Mouse (Mus musculus) brain, adult 2 months (tissue): ENCODE measurements around the gene U90926.
A peak's percentile ranks its signal among the peaks of the same experiment; 100 is the strongest.

Experiments used
- DNase-seq: peaks from one replicate; pipeline ENCODE4 v3.0.0; 2011; ENCODE audit warnings: low read depth, low spot score

The U90926 gene

DNA sequence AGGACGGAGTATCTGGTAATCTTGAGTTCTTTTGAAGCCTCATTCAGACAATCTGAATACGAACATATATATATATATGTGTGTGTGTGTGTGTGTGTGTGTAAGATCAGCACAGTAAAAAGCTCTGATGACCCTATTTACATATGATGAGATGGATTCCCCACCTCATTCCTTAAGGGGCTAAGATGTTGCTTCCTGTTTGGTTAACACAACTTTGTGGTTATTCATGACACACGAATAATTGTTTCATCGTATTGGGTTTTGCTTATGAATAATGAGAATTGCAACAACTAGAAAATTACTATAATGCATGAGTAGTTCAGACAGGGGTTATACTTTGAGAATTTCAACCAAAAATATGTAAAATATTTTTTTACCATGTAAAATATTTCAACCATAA lies at the start of gene U90926:
U90926 (minus strand) TSS at position 101 of the 400 bp plus-strand sequence.
- no peak for DNase-seq

DNA sequence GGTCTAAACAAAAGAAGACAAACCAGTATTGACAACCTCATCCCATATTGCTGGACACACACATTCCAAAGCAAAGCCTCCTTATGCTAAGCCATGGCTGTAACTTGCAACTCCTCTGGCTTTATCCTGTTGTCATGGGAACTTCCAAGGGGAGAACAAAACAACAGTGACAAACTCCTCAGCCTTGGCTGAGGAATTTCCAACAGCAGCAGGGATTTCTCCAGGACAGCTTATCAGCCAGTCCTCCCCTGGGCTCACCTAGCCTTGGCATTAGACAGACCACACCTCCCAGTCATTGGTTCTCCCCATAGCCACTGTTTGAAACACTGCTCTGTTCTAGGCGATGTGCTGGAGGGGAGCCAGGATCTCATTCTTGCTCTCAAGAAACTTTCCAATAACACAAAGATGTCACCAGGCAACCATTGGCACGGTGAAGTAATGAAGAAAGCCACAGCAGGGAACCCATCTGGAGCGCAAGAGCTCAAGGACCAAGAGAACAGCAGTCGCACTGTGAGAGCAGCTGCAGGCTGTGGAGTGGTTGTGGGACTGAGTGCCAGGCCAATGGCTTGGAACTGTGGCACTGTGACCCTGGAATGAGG lies 48.7 kb upstream of the U90926 start:
- DNase-seq = peak; percentile 84

DNA sequence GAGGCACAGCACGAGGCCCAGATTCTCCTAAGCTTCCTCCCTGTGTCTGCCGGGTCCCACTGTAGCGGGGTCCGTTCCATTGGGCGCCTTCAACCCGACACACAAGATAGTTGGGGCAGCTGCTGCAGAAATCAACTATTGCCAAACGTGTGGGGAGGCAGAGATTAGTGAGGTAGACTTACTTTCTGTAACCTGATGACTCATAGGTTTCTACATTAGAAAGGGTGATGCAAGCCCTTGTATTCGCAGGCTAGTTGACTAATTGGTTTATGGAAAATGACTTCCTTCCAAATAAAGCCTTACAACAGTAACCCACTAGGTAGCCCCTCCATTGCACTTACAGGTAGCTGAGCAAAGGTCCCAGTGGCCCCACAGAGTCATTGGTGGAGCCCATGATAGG lies 47.4 kb upstream of the U90926 start:
- no peak for DNase-seq

DNA sequence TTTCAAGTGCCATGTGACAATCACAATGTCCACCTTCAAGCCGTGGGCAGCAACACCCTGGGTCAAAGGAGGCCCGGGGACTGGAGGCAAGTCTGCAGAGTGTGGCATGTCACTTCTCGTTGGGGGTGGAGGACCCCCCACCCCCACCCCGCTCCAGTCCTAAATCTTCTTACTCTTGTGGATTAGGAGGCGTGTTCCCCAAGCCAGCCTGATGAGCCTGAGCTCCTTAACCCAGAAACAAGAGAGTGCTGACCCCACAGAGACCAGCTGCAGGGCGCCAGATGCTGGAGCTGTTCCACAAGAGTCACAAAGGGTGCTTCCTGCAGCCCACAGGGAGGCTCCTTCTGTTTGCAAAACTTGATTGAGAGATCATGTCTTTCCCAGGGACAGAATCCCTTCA lies 41.0 kb upstream of the U90926 start, which contains the start of gene Ppef2:
Ppef2 (minus strand) TSS at position 61 of the 400 bp plus-strand sequence.
- no peak for DNase-seq

DNA sequence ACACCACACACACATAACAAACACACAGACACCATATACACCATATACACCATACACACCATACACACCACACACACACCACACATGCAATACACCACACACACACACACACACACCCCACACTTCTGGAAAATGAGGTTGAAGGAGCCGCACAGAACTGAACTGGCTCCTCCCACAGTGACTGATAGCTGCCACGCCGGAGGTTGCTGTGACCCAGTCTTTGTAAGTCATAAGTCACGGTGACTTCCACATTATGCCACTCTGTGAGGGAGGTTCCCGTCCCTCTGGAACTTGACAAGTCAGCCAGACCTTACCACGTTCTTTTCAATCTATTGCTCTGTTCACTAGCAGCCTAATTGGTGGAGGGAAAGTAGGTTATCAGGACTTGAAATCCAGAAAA lies 39.3 kb upstream of the U90926 start:
- DNase-seq = no peak

GRCm38 (mm10) chr5:92252797-92253343 lies 37.7 kb upstream of the U90926 start:
- DNase-seq = peak; percentile 66

DNA sequence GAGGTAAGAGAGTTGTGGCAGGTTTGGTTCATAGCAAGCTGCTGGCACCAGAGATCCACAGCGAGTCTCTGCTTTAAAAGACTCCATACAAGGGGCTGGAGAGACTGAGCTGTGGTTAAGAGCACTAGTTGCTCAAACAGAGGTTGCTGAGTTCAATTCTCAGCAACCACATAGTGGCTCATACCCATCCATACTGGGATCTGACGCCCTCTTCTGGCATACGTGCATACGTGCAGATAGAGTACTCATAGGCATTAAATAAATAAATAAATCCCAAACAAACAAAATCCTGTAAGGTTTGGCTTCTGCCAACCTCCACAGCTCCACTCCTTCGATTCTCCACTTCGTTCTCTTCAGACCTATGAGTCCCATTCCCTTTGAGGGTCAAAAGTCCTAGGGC lies 36.8 kb upstream of the U90926 start:
- no peak for DNase-seq

DNA sequence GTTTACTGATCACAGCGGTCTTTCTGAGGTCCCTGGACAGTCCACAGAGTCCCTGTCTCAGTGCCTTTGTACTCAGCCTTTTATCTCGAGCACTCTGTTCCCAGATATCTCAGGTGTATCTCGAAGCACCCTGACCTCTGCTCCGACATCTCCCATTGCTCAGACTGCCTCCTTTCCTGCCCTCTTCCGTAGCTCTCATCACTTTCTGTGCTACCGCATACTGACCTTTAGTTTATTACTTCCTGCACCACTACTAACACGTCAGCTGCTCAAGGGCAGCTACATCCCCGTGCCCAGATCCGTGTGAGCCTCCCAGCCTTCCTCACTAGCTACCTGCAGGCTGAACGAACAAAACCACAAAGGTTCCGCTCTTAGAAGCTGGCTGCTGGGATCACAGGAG lies 33.4 kb upstream of the U90926 start:
- DNase-seq = no peak

GRCm38 (mm10) chr5:92245483-92245882 lies 30.3 kb upstream of the U90926 start:
- no peak for DNase-seq

DNA sequence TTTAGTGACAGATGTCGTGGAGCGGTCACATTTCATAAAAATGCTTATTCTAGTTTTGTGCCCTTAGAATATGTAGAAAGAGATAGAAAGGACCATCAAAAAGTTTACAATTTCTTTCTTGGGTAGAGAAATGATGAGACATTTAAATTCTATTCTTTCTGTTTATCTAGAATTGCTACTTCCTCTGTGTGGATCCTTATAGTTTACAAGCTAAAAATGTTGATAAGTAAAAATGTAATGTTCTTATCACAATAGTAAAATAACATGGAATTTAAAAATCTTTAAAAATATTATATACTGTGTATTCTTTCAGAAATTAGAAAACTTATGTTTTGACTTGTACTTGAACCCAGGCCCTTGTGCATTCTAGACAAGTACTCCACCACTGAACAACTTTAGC lies 29.7 kb upstream of the U90926 start:
- DNase-seq = no peak

GRCm38 (mm10) chr5:92240769-92241168 lies 25.6 kb upstream of the U90926 start:
- DNase-seq = peak; percentile 80

- DNase-seq = peak; percentile 81
Measured at GRCm38 (mm10) chr5:92239333-92240232, 24.4 kb upstream of the U90926 start.

- no peak for DNase-seq
Measured at GRCm38 (mm10) chr5:92234939-92235557, 19.8 kb upstream of the U90926 start.

DNA sequence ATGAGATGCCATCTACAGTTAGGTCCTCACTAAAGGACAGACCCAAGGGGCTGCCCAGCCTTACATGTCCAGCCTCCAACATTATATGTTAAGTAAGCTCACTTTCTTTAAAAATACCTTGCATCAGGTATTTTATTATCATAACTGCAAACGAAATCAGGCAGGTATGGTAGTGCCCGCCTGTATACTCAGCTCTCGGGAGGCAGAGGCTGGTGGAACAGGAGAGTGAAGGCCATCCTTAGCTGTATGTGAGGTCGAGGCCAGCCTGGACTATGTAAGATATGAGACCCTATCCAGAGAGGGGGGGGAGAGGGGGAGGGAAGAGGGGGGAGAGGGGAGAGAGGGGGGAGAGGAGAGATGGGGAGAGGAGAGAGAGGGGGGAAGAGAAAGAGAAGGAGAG lies 18.2 kb upstream of the U90926 start:
- DNase-seq = no peak

- DNase-seq = no peak
Measured at GRCm38 (mm10) chr5:92231836-92232235, 16.6 kb upstream of the U90926 start.

GRCm38 (mm10) chr5:92230306-92230705 lies 15.1 kb upstream of the U90926 start:
- no peak for DNase-seq

DNA sequence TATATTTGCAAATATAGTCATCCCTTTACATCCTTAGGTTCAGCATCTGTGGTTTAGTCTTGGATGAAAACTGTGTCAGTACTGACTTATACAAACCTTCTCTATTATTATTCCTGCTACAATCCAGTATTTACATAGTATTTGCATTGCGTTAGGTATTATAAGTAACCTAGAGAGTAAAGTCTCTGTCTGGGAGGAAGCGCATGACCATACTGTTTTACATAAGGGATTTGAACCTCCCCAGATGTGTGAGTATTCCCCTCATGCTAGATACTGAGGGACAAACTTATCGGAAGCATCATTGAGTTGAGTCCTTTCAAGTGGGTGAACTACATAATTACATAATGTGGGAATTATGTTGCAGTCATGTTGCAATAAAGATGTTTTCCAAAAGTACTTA lies 14.3 kb upstream of the U90926 start:
- no peak for DNase-seq

DNA sequence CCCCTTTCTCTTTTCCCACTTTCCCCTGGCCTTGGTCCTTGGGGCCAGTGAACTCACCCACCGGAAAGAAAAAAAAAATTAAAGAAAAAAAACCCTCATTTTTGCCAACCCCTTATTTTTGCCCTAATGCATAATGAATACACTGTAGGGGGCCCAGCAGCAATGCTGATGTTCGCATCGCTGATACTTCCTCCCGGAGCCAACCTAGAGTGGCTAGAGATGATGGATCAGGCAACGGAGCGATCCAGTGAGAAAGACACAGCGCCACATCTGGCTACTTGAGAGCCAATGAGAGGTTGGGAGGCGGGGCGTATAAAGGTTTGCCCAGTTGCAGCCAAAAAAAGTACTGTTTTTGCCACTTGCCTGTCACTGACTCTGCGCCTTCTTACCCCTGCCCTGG lies 13.6 kb upstream of the U90926 start:
- DNase-seq = no peak

DNA sequence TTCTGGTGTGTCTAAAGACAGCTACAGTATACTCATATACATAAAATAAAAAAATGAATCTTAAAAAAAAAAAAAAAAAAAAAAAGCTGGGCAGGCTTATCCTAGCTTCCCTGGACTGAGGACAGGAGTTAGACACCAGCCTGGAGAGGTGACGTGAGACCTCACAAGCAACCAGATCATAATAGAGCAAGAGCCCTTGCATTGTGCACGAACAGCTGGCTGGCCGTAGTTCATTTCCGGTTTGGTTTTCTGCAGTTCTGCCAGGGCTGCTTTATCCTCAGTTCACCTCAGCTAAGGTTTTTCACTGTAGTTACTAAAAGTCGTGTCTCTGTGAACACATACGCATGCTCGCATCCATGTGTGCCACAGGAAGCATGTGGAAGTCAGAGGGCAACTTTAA lies 12.6 kb upstream of the U90926 start:
- DNase-seq = no peak

DNA sequence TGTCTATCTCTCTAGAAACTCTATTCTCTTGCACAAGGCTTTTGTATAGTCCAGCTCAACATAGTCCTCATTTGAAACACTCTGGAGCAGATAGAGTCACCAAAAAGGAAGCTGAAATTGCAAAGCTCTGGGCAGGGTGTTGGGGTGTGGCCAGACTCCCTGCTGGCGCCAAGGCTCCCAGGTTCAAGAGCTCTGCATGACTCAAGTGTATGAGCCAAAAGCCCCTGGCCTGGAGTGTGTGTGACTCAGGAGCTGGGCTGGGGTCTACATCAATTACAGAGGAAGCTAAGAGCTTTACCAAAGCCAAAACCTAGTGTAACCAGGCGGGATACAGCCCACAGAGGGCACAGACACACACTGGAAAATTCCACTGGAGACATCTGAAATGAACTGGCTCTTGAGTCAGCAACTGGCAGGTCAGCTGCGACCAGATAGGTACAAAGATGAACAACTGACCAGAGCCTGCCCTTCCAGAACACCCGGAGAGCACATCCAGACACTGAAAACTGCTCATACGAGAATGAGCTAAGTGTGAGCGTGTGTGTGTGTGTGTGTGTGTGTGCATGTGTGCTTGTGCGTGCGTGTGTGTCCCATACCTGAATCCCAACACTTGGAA lies 5.2 kb upstream of the U90926 start:
- DNase-seq = no peak

- peak; percentile 44 for DNase-seq
Measured at GRCm38 (mm10) chr5:92219826-92220225, 4.6 kb upstream of the U90926 start.
